Mouse (Mus musculus): ENCODE measurements around the gene Vangl2. TPM values are rescaled to one million over a fixed set of nuclear protein-coding genes. Genes with fewer than 3 reads are reported as not detected.
"Not testable (repeated sequence)": the region's sequence is repeated elsewhere in the genome, so short reads cannot be mapped to it uniquely, and the experiment has no call there.

Gene Vangl2
- polyA plus RNA-seq, 1 experiment: 1.5 TPM

DNA sequence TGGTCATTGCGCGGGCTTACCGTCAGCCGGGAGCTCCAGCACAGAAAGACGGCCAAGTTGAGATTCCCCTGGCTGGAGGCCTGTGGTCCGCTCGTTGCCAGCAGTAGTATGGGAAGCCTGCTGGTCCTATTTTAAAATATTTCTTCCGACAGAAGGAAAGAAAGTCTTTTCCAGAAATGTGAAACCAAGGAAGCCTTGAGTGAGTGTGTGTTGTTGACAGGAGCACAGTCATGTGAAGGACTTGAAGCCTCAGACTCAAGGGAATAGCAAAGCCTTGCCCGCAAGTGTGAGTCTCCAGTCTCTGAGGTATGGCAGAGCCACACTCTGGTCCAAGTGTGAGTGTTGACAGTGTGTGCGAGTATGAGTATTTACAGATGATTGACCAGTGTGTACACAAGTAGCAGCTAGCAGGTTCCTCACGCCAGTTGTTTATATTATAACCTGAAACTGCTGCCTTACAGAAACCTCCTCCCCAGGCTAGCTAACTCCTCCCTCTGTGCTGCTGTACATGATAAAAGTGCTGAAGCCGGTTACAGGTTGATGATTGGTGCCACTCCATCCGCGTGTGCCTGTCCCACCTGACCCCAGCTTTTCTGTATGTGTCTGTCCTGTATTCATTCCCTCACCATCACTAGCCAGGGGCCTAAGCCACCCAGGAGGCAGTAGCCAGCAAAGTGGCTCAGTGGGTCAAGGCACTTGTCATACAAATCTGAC lies 51.3 kb downstream of the Vangl2 start:
- WGBS: 78% methylated on average over 14 of the region's 14 CpGs
- no peak for DNase-seq (ENCODE audit: low read depth, low spot score)

DNA sequence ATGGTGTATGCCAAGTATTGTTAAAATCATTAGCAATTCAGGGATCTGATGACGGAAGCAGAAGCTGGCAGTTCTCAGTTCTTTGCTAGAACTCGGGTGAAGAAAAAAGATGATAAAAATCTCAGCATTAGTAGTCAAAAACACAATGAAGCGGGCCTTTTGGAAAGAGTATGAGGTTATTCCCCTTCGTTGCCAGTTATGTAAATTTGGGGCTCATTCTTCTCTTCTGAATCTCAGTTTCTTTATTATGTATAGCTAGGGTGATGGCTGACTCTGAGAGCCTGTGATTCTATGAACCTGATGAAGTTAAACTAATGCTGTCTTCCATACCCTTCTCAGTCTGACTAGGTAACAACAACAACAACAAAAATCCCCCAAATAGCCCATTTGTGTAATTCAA lies 52.4 kb downstream of the Vangl2 start:
- no peak for DNase-seq (ENCODE audit: low read depth, low spot score)
- WGBS: 86% methylated on average over 4 of the region's 4 CpGs

DNA sequence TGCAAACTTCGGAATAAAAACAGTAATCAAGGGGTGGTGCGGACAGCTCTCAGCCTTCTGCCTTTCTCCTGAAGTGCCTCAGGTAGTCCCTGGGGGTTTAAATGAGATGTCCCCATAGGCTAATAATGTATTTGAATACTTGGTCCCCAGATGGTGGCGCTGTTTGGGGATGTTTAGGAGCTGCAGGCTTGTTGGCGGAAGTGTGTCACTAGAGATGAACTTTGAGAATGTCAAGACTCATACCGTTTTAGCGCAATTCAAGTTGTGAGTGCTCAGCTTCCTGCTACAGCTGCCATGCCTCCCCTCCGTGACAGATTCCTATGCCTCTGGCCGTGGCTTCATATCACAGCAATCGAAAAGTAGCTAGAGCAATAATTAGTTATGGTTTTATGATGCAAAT lies 52.9 kb downstream of the Vangl2 start:
- WGBS: 86% methylated on average over 9 of the region's 9 CpGs
- DNase-seq (ENCODE audit: low read depth, low spot score): no peak

DNA sequence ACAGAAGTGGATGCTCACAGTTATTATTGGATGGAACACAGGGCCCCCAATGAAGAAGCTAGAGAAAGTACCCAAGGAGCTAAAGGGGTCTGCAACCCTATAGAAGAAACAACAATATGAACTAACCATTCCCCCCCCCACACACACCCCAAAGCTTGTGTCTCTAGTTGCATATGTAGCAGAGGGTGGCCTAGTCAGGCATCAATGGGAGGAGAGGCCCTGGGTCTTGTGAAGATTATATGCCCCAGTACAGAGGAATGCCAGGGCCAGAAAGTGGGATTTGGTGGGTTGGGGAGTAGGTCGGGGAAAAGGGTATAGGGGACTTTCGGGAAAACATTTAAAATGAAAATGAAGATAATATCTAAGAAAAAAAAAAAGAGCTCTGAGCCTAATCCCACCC lies 53.9 kb downstream of the Vangl2 start:
- DNase-seq (ENCODE audit: low read depth, low spot score): not testable (repeated sequence)
- WGBS: 91% methylated on average over 2 of the region's 2 CpGs

DNA sequence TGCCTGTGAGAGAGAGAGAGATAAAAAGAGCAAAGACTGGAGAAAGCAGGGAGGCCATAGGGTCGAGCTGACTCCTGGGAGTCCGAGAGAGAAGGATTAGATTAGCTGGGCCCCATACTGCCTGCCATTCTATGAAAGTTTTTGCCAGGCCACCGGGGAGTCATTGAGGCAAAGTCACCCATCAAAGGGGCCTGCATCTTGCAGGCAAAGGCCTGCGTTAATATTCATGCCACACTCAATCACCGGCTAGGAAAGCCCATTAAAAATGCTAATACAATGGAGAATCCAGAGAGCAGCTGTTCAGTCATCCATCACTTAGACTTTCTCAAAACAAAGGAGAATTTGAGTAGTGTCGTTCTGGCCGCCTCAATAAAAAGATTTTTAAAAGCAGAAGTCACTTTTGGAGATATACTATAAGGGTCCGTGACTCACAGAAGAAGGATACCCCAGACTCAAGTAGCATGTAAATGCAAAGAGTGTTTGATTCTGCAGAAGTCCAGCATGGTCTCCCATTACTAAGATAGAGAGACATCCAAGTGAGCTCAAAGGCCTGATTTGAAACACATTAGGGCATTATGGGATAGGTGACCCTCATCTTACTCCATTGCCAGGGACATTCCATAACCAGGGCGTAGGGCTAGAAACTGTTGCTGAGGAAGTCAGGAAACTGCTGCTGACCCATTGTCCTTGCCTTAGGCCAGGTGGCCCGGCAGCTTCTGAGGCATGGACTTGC lies 57.2 kb downstream of the Vangl2 start:
- DNase-seq (ENCODE audit: low read depth, low spot score): no peak
- 75% methylated on average over 10 of the region's 10 CpGs for WGBS

DNA sequence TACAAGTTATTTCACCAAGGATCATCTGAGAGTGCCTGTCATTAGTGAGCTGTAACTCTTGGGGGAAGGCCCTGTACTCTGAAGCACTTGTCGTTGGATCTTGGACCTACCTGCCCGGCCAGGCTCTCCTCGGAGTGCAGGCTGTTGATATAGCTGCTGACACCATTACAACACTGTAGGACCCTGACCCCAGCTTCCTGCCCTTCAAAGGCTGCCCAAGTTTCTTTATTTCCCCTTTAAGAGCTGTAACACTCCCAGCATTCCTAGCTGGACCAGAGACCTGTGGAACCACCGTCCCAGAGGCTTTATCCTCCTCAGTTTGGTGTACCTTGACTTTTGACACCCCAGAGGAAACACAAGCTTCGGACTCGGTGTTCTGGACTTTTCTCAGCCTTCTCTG lies 59.0 kb downstream of the Vangl2 start:
- no peak for DNase-seq (ENCODE audit: low read depth, low spot score)

DNA sequence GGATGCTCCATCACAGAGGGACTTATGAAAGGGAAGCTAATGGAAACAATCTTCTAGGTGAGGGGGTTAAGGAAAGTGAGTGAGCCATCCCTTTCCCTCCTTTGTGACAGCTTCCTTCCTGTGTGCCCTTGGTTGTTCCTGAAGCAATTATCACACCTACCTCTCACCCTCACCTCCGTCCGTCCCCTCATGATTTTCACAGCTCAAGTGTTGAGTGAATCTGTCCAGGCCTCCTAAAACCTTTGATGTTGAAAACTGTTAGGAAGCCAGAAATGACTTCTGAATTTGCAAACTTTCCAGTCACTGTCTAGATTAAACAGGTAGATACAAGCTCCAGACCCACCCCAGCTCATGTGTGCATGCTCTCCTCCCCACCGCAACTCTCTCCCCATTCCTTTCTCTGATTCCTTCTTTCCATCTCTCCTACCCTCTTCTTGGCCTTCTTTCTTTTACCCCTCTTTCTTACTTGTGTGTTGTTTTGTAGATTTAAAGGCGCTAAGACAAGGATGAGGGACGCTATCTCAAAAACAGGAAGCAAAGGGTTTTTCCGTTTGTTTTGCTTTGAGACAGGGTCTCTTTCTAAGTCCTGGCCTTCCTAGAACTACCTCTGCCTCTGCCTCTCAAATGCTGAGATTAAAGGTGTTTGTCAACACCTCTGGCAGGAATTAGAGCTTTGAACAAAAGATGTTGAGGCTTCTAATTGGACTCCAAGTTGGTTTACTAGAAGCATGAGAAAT lies 62.0 kb downstream of the Vangl2 start:
- WGBS: 81% methylated on average over 6 of the region's 6 CpGs

More for the DNA sequence above, 59.0 kb downstream of the Vangl2 start:
- 79% methylated on average over 6 of the region's 6 CpGs for WGBS

DNA sequence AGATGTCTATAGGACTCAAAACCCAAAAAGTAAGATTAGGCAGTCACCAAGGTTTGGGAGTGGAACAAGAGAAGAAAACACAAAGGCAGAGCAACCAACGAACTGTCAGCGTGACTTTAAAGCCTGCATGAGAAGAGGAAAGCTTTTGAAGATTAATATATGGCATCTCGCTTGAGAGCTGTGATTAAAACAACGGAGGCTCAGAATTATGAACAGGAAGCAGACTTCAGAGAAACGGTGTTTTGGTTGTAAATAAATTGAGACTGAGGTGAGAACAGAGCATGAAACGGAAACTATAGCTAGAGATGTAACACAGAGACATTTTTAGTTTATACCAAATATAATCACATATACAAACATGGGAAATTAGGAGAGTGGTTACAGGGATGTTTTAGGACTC lies 64.6 kb downstream of the Vangl2 start:
- no peak for DNase-seq (ENCODE audit: low read depth, low spot score)
- WGBS: 48% methylated on average over 6 of the region's 6 CpGs

More for the DNA sequence above, 62.0 kb downstream of the Vangl2 start:
- no peak for DNase-seq (ENCODE audit: low read depth, low spot score)

DNA sequence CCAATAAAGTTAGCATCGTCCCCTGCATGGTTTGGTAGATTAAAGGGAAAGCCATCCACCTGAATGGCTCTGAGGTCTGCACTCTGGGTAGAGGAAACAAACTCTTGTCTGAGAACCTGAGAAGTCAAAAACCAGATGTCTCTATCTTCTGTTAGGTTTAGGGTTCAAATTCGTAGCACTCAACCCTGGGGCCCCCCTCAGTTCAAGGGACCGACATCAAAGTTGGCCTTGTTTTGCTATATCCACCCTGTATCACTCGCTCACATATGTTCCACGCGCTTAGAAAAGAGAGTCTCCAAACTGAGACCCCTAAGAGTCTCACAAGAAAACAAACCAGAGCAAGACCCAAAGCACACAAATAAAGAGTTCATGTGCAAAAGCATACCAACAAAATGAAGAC lies 66.5 kb downstream of the Vangl2 start:
- 42% methylated on average over 6 of the region's 6 CpGs for WGBS
- no peak for DNase-seq (ENCODE audit: low read depth, low spot score)

DNA sequence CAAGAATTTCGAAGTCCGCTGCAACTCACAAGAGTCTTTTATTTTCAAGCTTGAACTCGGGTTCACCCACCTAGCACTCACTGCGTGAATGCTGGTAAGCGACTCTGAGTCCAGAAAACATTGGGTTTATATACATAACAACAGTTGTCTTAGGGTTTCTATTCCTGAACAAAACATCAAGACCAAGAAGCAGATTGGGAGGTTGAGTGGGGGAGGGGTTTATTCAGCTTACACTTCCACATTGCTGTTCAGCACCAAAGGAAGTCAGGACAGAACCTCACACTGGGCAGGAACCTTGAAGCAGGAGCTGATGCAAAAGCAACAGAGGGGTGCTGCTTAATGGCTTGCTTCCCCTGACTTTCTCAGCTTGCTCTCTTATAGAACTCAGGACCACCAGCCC lies 67.5 kb downstream of the Vangl2 start:
- WGBS: 91% methylated on average over 5 of the region's 5 CpGs
- DNase-seq (ENCODE audit: low read depth, low spot score): no peak

DNA sequence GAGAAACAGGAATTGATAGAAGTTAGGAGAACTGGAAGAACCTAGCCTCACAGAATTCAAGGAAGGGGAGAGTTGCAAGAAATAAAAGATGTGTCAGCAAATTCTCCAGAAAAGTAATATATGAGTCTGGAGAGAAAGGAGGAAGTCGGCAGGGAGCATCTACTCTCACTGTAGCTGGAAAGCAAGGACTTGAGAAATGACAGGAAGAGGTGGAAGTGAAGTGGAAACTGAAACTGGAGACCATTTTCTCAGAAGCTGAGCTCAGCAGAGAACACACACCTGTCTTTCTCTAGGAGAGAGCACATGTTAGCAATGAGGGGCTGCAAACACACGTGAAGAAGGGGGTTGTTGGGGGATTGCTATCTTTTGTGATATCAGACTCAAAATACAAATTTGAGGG lies 70.8 kb downstream of the Vangl2 start:
- 55% methylated on average over 2 of the region's 2 CpGs for WGBS
- no peak for DNase-seq (ENCODE audit: low read depth, low spot score)

DNA sequence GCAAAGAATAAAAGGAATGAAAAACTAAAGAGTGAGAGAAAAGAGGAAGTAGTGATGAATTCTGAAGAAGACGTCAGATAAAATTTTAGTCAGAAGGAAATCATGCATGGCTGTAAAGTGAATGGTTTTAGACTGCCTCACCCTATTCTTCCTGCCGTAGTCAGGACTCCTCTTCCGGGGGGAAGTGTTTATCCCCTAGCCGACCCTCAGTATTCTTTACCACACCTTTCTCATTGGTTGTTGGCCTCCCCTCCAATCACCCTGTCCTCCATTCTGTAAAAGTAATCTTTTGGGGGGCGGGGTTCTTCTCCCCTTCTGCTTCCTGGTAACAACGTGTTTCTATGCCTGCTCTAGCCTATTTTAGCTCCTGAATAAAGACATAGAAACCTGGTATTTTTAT lies 73.2 kb downstream of the Vangl2 start:
- no peak for DNase-seq (ENCODE audit: low read depth, low spot score)
- 45% methylated on average over 6 of the region's 6 CpGs for WGBS

Other genes with a start within 250 kb of the Vangl2 start
- 0.99 and 1.5 TPM in 2 replicates for gene Cd84, start 188.7 kb downstream of the Vangl2 start, polyA plus RNA-seq (2012; rRNA removed)
- gene Gm10521, start 132.8 kb downstream of the Vangl2 start, polyA plus RNA-seq (2012; rRNA removed): 0.06 and 0.21 TPM in 2 replicates
- gene Slamf6, start 110.9 kb downstream of the Vangl2 start, polyA plus RNA-seq (2012; rRNA removed): 2.8 and 2.9 TPM in 2 replicates
- 0.07 TPM in 1 of 2 replicates, not detected in the other for gene Nhlh1, start 29.1 kb upstream of the Vangl2 start, polyA plus RNA-seq (2012; rRNA removed)
- gene Copa, start 54.1 kb upstream of the Vangl2 start, polyA plus RNA-seq (2012; rRNA removed): 66.6 and 76.3 TPM in 2 replicates
- 108 and 149 TPM in 2 replicates for gene Ncstn, start 54.4 kb upstream of the Vangl2 start, polyA plus RNA-seq (2012; rRNA removed)
- gene Pex19, start 98.3 kb upstream of the Vangl2 start, polyA plus RNA-seq (2012; rRNA removed): 81.2 and 108 TPM in 2 replicates
- gene Dcaf8, start 119.6 kb upstream of the Vangl2 start, polyA plus RNA-seq (2012; rRNA removed): 25.3 and 37.6 TPM in 2 replicates
- 29.7 and 34.1 TPM in 2 replicates for gene Pea15a, start 178.4 kb upstream of the Vangl2 start, polyA plus RNA-seq (2012; rRNA removed)
- gene Casq1, start 191.4 kb upstream of the Vangl2 start, polyA plus RNA-seq (2012; rRNA removed): 1.2 TPM in 2 replicates
- gene Atp1a4, start 230.0 kb upstream of the Vangl2 start, polyA plus RNA-seq (2012; rRNA removed): 0.05 and 0.10 TPM in 2 replicates
- gene Igsf8, start 233.2 kb upstream of the Vangl2 start, polyA plus RNA-seq (2012; rRNA removed): 51.8 and 64.4 TPM in 2 replicates